Mouse (Mus musculus): Measurements from ENCODE around the gene Slc26a11. TPM values are rescaled to one million over a fixed set of nuclear protein-coding genes. Genes with fewer than 3 reads are reported as not detected.

Gene Slc26a11
- polyA plus RNA-seq, 1 experiment from 2014 or later: 8.2 TPM

DNA sequence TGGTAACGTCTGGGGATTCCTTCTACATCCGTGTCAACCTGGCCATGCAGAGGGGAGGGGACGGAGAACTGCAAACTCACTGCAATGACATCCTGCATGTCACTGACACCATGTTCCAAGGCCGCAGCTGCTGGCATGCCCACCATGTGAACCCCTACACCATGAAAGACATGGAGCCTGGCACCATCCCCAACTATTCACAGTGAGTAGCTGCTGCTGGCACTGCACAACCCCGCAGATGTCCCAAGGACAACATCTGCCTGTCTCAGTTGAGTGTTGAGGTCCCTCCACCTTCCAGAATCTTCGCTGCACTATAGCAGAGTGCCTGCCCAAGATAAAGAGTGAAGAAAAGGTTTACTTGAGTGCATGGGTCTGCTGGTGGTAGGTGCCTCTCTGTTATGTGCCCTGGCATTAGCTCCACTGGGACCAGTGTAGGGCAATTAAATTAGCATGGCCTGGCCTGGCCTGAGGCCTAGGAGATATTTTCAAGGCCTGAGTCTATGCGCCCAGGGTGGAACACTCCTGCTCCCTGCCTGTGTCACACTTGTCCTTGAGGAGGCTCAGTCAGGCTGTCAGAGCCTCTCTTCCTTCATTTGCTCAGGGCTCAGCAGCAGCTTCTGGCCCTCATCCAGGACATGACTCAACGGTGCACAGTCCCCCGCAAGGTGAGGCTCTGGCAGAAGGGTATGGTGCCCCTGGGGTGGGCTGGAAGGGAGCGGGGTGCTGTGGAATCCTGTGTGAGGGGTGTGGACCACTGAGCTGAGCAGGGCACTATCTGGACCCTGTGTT is 16.9 kb upstream of the Slc26a11 start:
- Histone ChIP-seq H3K36me3 (replicated peaks) (no peaks in the 10 kb centered on the region), H3K4me3 (no peak overlapping the region), H3K27me3 (replicated peaks; ENCODE audit: low read depth, poor library complexity, severe bottlenecking) (peaks cover 1% of the 10 kb centered on the region; the same call in 1 of the 2 replicates), H3K9me3 (no peaks in the 10 kb centered on the region), H3K27ac (replicated peaks) (no peak overlapping the region), H3K4me1 (peaks cover 9% of the 10 kb centered on the region; the same call in 1 of the 2 replicates)
- 84% methylated on average over 10 of the region's 10 CpGs for WGBS
- no peak for DNase-seq (ENCODE audit: low spot score)

DNA sequence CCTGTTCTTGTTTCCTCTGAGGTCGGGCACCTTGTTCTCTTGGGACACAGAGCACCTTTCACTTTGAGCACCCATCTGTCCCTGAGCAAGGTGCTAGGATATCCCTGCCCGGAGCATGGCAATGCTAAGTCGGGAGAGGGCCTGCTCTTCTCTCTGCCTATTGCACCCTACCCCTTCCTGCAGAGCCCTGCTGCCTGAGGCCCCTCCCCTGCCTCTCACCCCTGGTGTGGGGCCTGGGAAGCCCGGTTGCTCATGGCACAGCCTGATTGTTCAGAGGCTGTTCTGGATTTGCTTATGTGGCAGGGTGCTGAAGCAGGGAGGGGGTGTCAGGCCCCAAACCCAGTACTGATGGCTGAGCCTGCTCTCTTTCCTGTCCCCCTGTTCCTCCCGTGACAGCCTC is 16.2 kb upstream of the Slc26a11 start:
- Histone ChIP-seq H3K36me3 (replicated peaks) (no peaks in the 10 kb centered on the region), H3K4me1 (0 out of 2 replicates have a peak, but pooled peaks cover 7% of the 10 kb centered on the region), H3K4me3 (no peak overlapping the region), H3K27me3 (replicated peaks; ENCODE audit: low read depth, poor library complexity, severe bottlenecking) (no peaks in the 10 kb centered on the region), H3K9me3 (no peaks in the 10 kb centered on the region), H3K27ac (replicated peaks) (no peak overlapping the region)
- no peak for DNase-seq (ENCODE audit: low spot score)
- WGBS: 56% methylated on average over 5 of the region's 5 CpGs

- H3K27me3 ChIP-seq (replicated peaks; ENCODE audit: low read depth, poor library complexity, severe bottlenecking): no peaks in the 10 kb centered on the region
- no peak overlapping the region for H3K27ac ChIP-seq (replicated peaks)
- no peak overlapping the region for H3K4me3 ChIP-seq
- 0 out of 2 replicates have a peak, but pooled peaks cover 7% of the 10 kb centered on the region for H3K4me1 ChIP-seq
- 7% methylated on average over 5 of the region's 5 CpGs for WGBS
- H3K36me3 ChIP-seq (replicated peaks): no peaks in the 10 kb centered on the region
- peak; percentile 81 for DNase-seq (ENCODE audit: low spot score)
- H3K9me3 ChIP-seq: no peaks in the 10 kb centered on the region
Observed at GRCm38 (mm10) chr11:119339637-119340036, 15.7 kb upstream of the Slc26a11 start.

GRCm38 (mm10) chr11:119344178-119344577 is 11.2 kb upstream of the Slc26a11 start:
- H3K4me3 ChIP-seq: no peak overlapping the region
- H3K36me3 ChIP-seq (replicated peaks): peaks cover 15% of the 10 kb centered on the region; the same call in 1 of the 2 replicates
- H3K4me1 ChIP-seq: 0 out of 2 replicates have a peak, but pooled peaks cover 7% of the 10 kb centered on the region
- no peaks in the 10 kb centered on the region for H3K9me3 ChIP-seq
- DNase-seq (ENCODE audit: low spot score): no peak
- 88% methylated on average over 8 of the region's 8 CpGs for WGBS
- no peak overlapping the region for H3K27ac ChIP-seq (replicated peaks)
- no peaks in the 10 kb centered on the region for H3K27me3 ChIP-seq (replicated peaks; ENCODE audit: low read depth, poor library complexity, severe bottlenecking)

DNA sequence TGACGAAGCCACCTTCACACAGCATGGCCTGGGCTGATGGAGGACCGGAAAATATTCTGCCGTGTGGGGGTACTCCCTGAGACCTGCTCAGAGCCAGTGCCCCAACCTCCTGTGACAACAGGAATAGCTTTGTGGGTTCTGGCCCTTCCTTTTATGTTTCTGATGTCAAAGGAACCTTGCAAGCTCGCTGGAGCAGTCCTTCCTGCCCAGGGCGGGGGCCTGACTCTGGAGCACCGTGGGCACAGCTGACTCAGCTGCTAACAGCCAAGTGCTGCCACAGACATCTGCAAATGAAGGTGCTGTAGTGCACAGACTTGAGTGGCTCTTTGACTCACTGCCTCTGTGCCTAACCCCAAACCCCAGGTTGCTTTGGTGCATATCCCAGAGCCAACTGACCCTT is 10.5 kb upstream of the Slc26a11 start:
- H3K4me1 ChIP-seq: 0 out of 2 replicates have a peak, but pooled peaks cover 2% of the 10 kb centered on the region
- DNase-seq (ENCODE audit: low spot score): no peak
- no peak overlapping the region for H3K4me3 ChIP-seq
- H3K9me3 ChIP-seq: no peaks in the 10 kb centered on the region
- H3K27ac ChIP-seq (replicated peaks): no peak overlapping the region
- peaks cover 19% of the 10 kb centered on the region; the same call in 1 of the 2 replicates for H3K36me3 ChIP-seq (replicated peaks)
- H3K27me3 ChIP-seq (replicated peaks; ENCODE audit: low read depth, poor library complexity, severe bottlenecking): no peaks in the 10 kb centered on the region
- 73% methylated on average over 6 of the region's 6 CpGs for WGBS

DNA sequence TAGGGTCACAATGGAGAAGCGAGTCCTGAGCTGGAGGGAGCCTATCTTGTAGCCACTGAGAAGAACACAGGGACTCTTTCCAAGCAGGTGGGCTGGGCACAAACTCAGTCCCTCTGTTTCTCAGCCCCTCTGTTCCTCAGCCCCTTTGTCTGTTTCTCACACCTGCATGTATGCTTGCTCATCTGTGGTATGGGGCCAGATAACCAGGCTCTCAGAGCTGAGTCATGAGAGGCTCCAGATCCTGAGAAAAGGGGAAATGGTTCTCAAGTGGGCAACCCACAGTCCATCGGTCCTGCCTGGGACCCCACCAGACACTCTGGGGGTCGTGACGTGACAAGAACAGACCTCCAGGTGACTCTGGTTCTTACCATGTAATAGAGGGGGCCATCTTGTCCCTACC is 8.2 kb upstream of the Slc26a11 start:
- no peak overlapping the region for H3K27ac ChIP-seq (replicated peaks)
- 94% methylated on average over 4 of the region's 4 CpGs for WGBS
- no peaks in the 10 kb centered on the region for H3K9me3 ChIP-seq
- peaks cover 19% of the 10 kb centered on the region; the same call in 1 of the 2 replicates for H3K36me3 ChIP-seq (replicated peaks)
- no peaks in the 10 kb centered on the region for H3K27me3 ChIP-seq (replicated peaks; ENCODE audit: low read depth, poor library complexity, severe bottlenecking)
- no peak for DNase-seq (ENCODE audit: low spot score)
- H3K4me1 ChIP-seq: 0 out of 2 replicates have a peak, but pooled peaks cover 2% of the 10 kb centered on the region
- no peak overlapping the region for H3K4me3 ChIP-seq

GRCm38 (mm10) chr11:119352113-119352512 is 3.2 kb upstream of the Slc26a11 start:
- Histone ChIP-seq H3K4me1 (peaks cover 31% of the 10 kb centered on the region), H3K36me3 (replicated peaks) (0 out of 2 replicates have a peak, but pooled peaks cover 7% of the 10 kb centered on the region), H3K27me3 (replicated peaks; ENCODE audit: low read depth, poor library complexity, severe bottlenecking) (peaks cover 11% of the 10 kb centered on the region; the same call in 1 of the 2 replicates), H3K9me3 (no peaks in the 10 kb centered on the region), H3K27ac (replicated peaks) (no peak overlapping the region), H3K4me3 (no peak overlapping the region)
- 83% methylated on average over 7 of the region's 7 CpGs for WGBS
- no peak for DNase-seq (ENCODE audit: low spot score)

DNA sequence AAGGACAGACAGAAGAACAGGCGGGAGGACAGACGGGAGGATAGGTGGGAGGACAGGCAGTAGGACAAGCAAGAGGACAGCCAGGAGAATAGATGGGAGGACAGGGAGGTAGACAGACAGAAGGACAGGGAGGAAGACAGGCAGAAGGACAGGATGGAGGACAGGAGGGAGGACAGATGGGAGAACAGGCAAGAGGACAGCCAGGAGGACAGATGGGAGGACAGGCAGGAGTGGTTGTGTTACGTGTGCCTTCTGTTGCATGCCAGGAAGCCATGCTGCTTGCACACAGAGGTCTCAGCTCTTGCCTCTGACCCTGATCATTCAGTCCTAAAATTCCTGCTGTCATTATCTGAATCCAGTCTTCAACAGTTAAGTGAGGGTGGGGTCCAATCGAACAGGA is 1.4 kb upstream of the Slc26a11 start:
- no peak for DNase-seq (ENCODE audit: low spot score)
- H3K36me3 ChIP-seq (replicated peaks): peaks cover 12% of the 10 kb centered on the region
- no peak overlapping the region for H3K4me3 ChIP-seq
- WGBS: 84% methylated on average over 4 of the region's 4 CpGs
- peaks cover 31% of the 10 kb centered on the region for H3K4me1 ChIP-seq
- no peak overlapping the region for H3K27ac ChIP-seq (replicated peaks)
- peaks cover 11% of the 10 kb centered on the region; the same call in 1 of the 2 replicates for H3K27me3 ChIP-seq (replicated peaks; ENCODE audit: low read depth, poor library complexity, severe bottlenecking)
- H3K9me3 ChIP-seq: no peaks in the 10 kb centered on the region

- H3K4me1 ChIP-seq: peaks cover 31% of the 10 kb centered on the region
- H3K4me3 ChIP-seq: peak overlapping the region; percentile 85
- DNase-seq (ENCODE audit: low spot score): no peak
- peak overlapping the region; percentile 86 for H3K27ac ChIP-seq (replicated peaks)
- H3K27me3 ChIP-seq (replicated peaks; ENCODE audit: low read depth, poor library complexity, severe bottlenecking): peaks cover 11% of the 10 kb centered on the region; the same call in 1 of the 2 replicates
- WGBS: 7% methylated on average over 23 of the region's 23 CpGs
- peaks cover 17% of the 10 kb centered on the region for H3K36me3 ChIP-seq (replicated peaks)
- H3K9me3 ChIP-seq: no peaks in the 10 kb centered on the region
Observed at GRCm38 (mm10) chr11:119354798-119355442, 437 bp upstream of the Slc26a11 start.

DNA sequence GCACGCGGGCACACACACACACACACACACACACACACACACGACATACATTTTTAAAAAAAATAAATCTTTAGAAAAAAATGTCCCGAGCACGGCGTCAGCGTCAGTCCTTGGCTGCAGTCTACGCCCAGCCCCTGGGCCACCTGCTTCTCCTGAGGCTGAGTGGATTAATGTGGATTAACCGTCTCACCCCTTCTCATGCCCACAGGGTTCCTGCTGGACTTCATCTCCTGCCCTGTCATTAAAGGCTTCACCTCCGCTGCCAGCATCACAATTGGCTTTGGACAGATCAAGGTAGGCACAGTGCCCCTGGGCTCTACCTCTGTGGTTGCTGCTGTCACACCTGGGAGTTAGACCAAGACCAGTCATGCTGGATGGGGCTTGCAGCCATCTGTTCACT is 3.7 kb downstream of the Slc26a11 start:
- H3K4me1 ChIP-seq: peaks cover 40% of the 10 kb centered on the region
- no peak for DNase-seq (ENCODE audit: low spot score)
- WGBS: 85% methylated on average over 10 of the region's 10 CpGs

DNA sequence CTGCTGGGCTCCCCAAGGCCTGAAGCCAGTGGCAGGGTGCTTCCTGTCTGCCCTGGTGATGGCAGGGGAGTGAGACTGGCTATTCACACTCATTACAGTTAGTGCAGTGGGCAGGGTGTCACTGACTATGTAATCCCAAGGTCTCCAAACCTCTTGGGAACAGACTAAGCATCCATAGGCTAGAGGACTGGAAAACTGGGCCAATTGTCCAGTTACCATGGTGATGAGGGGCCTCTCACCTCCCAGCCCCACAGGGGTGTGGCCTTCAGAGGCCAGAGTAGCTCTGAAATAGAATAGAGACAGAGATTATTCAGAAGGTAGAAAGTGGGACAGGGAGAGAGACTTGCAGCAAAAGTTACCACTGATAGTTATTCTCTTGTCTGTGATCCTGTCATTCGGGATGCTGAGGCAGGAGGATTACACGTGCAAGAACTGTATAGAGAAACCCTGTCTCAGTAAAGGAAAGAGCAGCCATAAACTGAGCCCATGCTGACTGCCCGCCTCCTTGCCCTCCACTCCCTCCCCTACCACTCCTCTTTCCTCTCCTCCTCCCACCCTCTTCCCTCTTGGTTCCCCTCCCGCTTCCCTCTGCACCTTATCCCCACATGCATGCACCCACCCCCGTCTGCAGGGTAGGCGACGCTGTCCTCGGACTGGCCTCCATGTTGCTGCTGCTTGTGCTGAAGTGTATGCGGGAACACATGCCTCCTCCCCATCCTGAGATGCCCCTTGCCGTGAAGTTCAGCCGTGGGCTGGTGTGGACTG is 7.6 kb downstream of the Slc26a11 start:
- no peaks in the 10 kb centered on the region for H3K27me3 ChIP-seq (replicated peaks; ENCODE audit: low read depth, poor library complexity, severe bottlenecking)
- peak overlapping the region; percentile 61 for H3K27ac ChIP-seq (replicated peaks)
- peaks cover 69% of the 10 kb centered on the region for H3K36me3 ChIP-seq (replicated peaks)
- peak overlapping the region; percentile 39 for H3K4me3 ChIP-seq
- H3K4me1 ChIP-seq: peaks cover 16% of the 10 kb centered on the region
- WGBS: 33% methylated on average over 11 of the region's 11 CpGs
- DNase-seq (ENCODE audit: low spot score): no peak
- no peaks in the 10 kb centered on the region for H3K9me3 ChIP-seq

More for the DNA sequence above, 3.7 kb downstream of the Slc26a11 start:
- H3K27ac ChIP-seq (replicated peaks): no peak overlapping the region
- peaks cover 42% of the 10 kb centered on the region for H3K36me3 ChIP-seq (replicated peaks)
- H3K4me3 ChIP-seq: no peak overlapping the region
- peaks cover 2% of the 10 kb centered on the region; the same call in 1 of the 2 replicates for H3K27me3 ChIP-seq (replicated peaks; ENCODE audit: low read depth, poor library complexity, severe bottlenecking)
- no peaks in the 10 kb centered on the region for H3K9me3 ChIP-seq

GRCm38 (mm10) chr11:119363534-119364145 is 8.3 kb downstream of the Slc26a11 start:
- peak overlapping the region; percentile 54; the same call in 1 of the 2 replicates for H3K27ac ChIP-seq (replicated peaks)
- peak; percentile 83 for DNase-seq (ENCODE audit: low spot score)
- peaks cover 16% of the 10 kb centered on the region for H3K4me1 ChIP-seq
- 32% methylated on average over 11 of the region's 11 CpGs for WGBS
- H3K27me3 ChIP-seq (replicated peaks; ENCODE audit: low read depth, poor library complexity, severe bottlenecking): no peaks in the 10 kb centered on the region
- peaks cover 72% of the 10 kb centered on the region for H3K36me3 ChIP-seq (replicated peaks)
- no peaks in the 10 kb centered on the region for H3K9me3 ChIP-seq
- peak overlapping the region; percentile 39 for H3K4me3 ChIP-seq

All from embryonic facial prominence, embryonic 10.5 days (tissue).